ENCODE assay signal across 8 mouse cellular contexts in the genomic region with DNA sequence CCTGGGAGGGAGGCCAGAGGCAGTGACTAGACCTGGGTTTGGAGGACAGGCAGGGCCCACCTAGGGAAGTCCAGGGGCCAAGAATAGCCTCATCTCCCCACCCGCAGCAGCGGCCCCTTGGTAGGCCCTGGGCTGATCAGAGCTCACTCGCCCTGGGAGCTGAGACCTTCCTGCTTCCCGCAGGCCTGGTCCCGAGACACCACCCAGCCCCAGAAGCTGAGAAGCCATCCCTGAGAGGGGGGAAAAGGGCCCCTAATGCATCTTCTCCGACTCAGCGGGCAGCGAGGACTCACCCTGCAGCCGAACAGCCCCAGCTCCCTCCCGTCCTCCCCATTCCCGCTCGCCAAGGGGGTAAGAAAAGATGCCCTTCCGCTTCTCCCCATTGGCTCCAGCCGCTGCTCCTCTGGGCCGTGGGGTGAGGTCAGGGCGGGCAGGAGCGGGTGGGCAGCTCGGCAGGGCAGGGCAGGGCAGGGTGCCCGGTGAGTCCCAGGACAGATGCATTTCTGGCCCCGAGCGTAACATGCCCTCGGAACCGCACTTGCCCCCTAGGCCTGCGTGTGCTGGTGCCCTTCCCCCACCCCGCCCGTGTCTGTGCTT.
DNase-seq lines count a peak whose midpoint lies in the region; ATAC-seq lines count a peak whose summit lies in the region.

No protein-coding gene starts in this region.

- no peaks in the 10 kb centered on the region for H3K36me3 ChIP-seq in kidney, embryonic 16.5 days (ENCODE audit: insufficient read depth, low read length)
- no peaks in the 10 kb centered on the region for H3K36me3 ChIP-seq in embryonic facial prominence, embryonic 15.5 days
- no peaks in the 10 kb centered on the region for H3K36me3 ChIP-seq in limb, embryonic 10.5 days
- peaks cover 18% of the 10 kb centered on the region for H3K36me3 ChIP-seq in neural tube, embryonic 15.5 days

- H3K4me2 ChIP-seq in kidney, embryonic 16.5 days (replicated peaks; ENCODE audit: low read depth, low read length), result peak overlapping the region; percentile 59
- peak overlapping the region; percentile 58 for H3K4me2 ChIP-seq in embryonic facial prominence, embryonic 15.5 days (replicated peaks)
- H3K4me2 ChIP-seq in neural tube, embryonic 15.5 days, result peak overlapping the region; percentile 46

- ATAC-seq in kidney, embryonic 16.5 days (ENCODE audit: low FRiP score, low TSS enrichment), result peak; percentile 30
- peak; percentile 15; the same call in 1 of the 2 replicates for ATAC-seq in embryonic facial prominence, embryonic 15.5 days (ENCODE audit: insufficient number of reproducible peaks, low FRiP score, low TSS enrichment, low read depth)
- 0 out of 2 replicates have a peak, but pooled peaks have one; percentile 29 for ATAC-seq in neural tube, embryonic 15.5 days (ENCODE audit: low FRiP score)

- 0 out of 2 replicates have a peak, but pooled peaks cover 4% of the 10 kb centered on the region for H3K9me3 ChIP-seq in kidney, embryonic 16.5 days (ENCODE audit: low read length)
- no peaks in the 10 kb centered on the region for H3K9me3 ChIP-seq in embryonic facial prominence, embryonic 15.5 days (replicated peaks)
- no peaks in the 10 kb centered on the region for H3K9me3 ChIP-seq in limb, embryonic 10.5 days (replicated peaks)
- H3K9me3 ChIP-seq in neural tube, embryonic 15.5 days (replicated peaks), result no peaks in the 10 kb centered on the region

- no peak overlapping the region for H3K27ac ChIP-seq in kidney, embryonic 16.5 days (ENCODE audit: low read length)
- H3K27ac ChIP-seq in embryonic facial prominence, embryonic 15.5 days (replicated peaks), result no peak overlapping the region
- H3K27ac ChIP-seq in limb, embryonic 10.5 days, result peak overlapping the region; percentile 84
- no peak overlapping the region for H3K27ac ChIP-seq in neural tube, embryonic 15.5 days (replicated peaks)

- H3K9ac ChIP-seq in kidney, embryonic 16.5 days (replicated peaks; ENCODE audit: low read length), result peak overlapping the region; percentile 54
- 0 out of 2 replicates have a peak overlapping the region, but pooled peaks have one; percentile 21 for H3K9ac ChIP-seq in embryonic facial prominence, embryonic 15.5 days
- H3K9ac ChIP-seq in neural tube, embryonic 15.5 days (replicated peaks), result peak overlapping the region; percentile 21

- H3K4me3 ChIP-seq in kidney, embryonic 16.5 days (ENCODE audit: low read length), result peak overlapping the region; percentile 40
- H3K4me3 ChIP-seq in embryonic facial prominence, embryonic 15.5 days (replicated peaks), result peak overlapping the region; percentile 41
- H3K4me3 ChIP-seq in limb, embryonic 10.5 days, result peak overlapping the region; percentile 48
- H3K4me3 ChIP-seq in neural tube, embryonic 15.5 days (replicated peaks), result peak overlapping the region; percentile 6; the same call in 1 of the 2 replicates

- no peak for DNase-seq in kidney, postnatal 14 days
- peak; percentile 58 for DNase-seq in limb, embryonic 10.5 days (ENCODE audit: low spot score)
- no peak for DNase-seq in left cerebral cortex, adult 11 months (ENCODE audit: low spot score)
- DNase-seq in urinary bladder, postnatal 4 days (ENCODE audit: low spot score in 2 of 2), result no peak
- DNase-seq in left cerebral cortex, adult 18-20 months (ENCODE audit: low spot score in 2 of 2), result no peak

- H3K4me1 ChIP-seq in kidney, embryonic 16.5 days (ENCODE audit: insufficient read depth, low read length), result peaks cover 17% of the 10 kb centered on the region
- H3K4me1 ChIP-seq in embryonic facial prominence, embryonic 15.5 days, result peaks cover 25% of the 10 kb centered on the region
- peaks cover 28% of the 10 kb centered on the region for H3K4me1 ChIP-seq in limb, embryonic 10.5 days
- peaks cover 20% of the 10 kb centered on the region for H3K4me1 ChIP-seq in neural tube, embryonic 15.5 days

- 12% methylated on average over 22 of the region's 26 CpGs for WGBS in kidney, embryonic 16.5 days
- WGBS in embryonic facial prominence, embryonic 15.5 days, result 9% methylated on average over 26 of the region's 26 CpGs
- 5% methylated on average over 26 of the region's 26 CpGs for WGBS in limb, embryonic 10.5 days
- 14% methylated on average over 25 of the region's 26 CpGs for WGBS in neural tube, embryonic 15.5 days

- peaks cover 10% of the 10 kb centered on the region for H3K27me3 ChIP-seq in kidney, embryonic 16.5 days (ENCODE audit: insufficient read depth, low read length)
- H3K27me3 ChIP-seq in embryonic facial prominence, embryonic 15.5 days, result 0 out of 2 replicates have a peak, but pooled peaks cover 6% of the 10 kb centered on the region
- peaks cover 69% of the 10 kb centered on the region for H3K27me3 ChIP-seq in limb, embryonic 10.5 days (ENCODE audit: low read depth, poor library complexity, severe bottlenecking)
- 0 out of 2 replicates have a peak, but pooled peaks cover 3% of the 10 kb centered on the region for H3K27me3 ChIP-seq in neural tube, embryonic 15.5 days (replicated peaks)
